Mouse (Mus musculus) CH12.LX (cell line): ENCODE measurements at regions not wholly inside any gene's neighbourhood (a gene's known extent, or its start where the extent isn't known, plus 50 kb on each side); places are given as distances from the start of the nearest gene placed in this dataset.

ENCODE experiments used
- DNase-seq: peaks from one replicate; pipeline ENCODE4 v3.0.0-alpha.2; 2013; ENCODE audit errors: extremely low read depth
- H3K27ac ChIP-seq: 2 replicates; pipeline ENCODE4 v1.5.1; 2012; ENCODE audit warnings: low read depth, mild to moderate bottlenecking, control low read depth, moderate library complexity; ENCODE audit not compliant: insufficient read depth
- H3K27me3 ChIP-seq: replicated peaks from 2 replicates; pipeline ENCODE3; 2012; ENCODE audit warnings: inconsistent platforms
- H3K36me3 ChIP-seq, 2 experiments: replicated peaks in 1 of 2; 2 replicates each; pipeline versions ENCODE3 to v1.6.1; 2012; ENCODE audit warnings: inconsistent platforms in 1 of 2, low read length in 1 of 2, mild to moderate bottlenecking in 1 of 2, mixed read lengths in 1 of 2, moderate library complexity in 1 of 2; ENCODE audit not compliant: control insufficient read depth in 1 of 2, insufficient read depth in 1 of 2
- H3K4me1 ChIP-seq, 2 experiments: 2 replicates each; pipeline ENCODE4 v1.6.1; 2012; ENCODE audit warnings: inconsistent platforms in 1 of 2, moderate library complexity in 1 of 2; ENCODE audit not compliant: insufficient read depth in 2 of 2, control insufficient read depth in 1 of 2
- H3K4me2 ChIP-seq: 2 replicates; pipeline ENCODE4 v1.6.1; 2012; ENCODE audit warnings: low read depth, mild to moderate bottlenecking, control low read depth; ENCODE audit not compliant: poor library complexity, insufficient read depth, severe bottlenecking
- H3K4me3 ChIP-seq, 3 experiments: fragments of 150-350 bp in 1 of 3; sonication (generic) in 1 of 3; replicated peaks in 1 of 3; 2 replicates each; pipeline versions ENCODE3 to v1.5.1; 2011 to 2012; ENCODE audit warnings: low read depth in 2 of 3, low read length in 2 of 3, mild to moderate bottlenecking in 2 of 3, moderate library complexity in 2 of 3, control low read depth in 1 of 3, improper control_type of control experiment in 1 of 3, inconsistent platforms in 1 of 3, mixed read lengths in 1 of 3; ENCODE audit not compliant: poor library complexity in 1 of 3
- H3K79me2 ChIP-seq: replicated peaks from 2 replicates; pipeline ENCODE4 v1.6.1; 2012; ENCODE audit warnings: mild to moderate bottlenecking, moderate library complexity; ENCODE audit not compliant: control insufficient read depth, poor library complexity, insufficient read depth, severe bottlenecking; ENCODE audit errors: extremely low read depth
- H3K9ac ChIP-seq: 2 replicates; pipeline ENCODE4 v1.6.1; 2012; ENCODE audit warnings: low read depth, mild to moderate bottlenecking, control low read depth, moderate library complexity; ENCODE audit not compliant: insufficient read depth
- H3K9me3 ChIP-seq: replicated peaks from 2 replicates; pipeline ENCODE3; 2012; ENCODE audit warnings: low read length, inconsistent platforms, mixed read lengths
- BHLHE40 ChIP-seq: IDR thresholded peaks from 2 replicates; pipeline ENCODE4 v1.6.1; 2011; ENCODE audit warnings: mild to moderate bottlenecking, low read depth, low read length, improper control_type of control experiment
- CHD1 ChIP-seq: IDR thresholded peaks from 2 replicates; pipeline ENCODE4 v1.6.1; 2012; ENCODE audit warnings: low read depth, low read length, improper control_type of control experiment, inconsistent platforms
- CHD2 ChIP-seq: IDR thresholded peaks from 2 replicates; pipeline ENCODE4 v1.6.1; 2011; ENCODE audit warnings: low read length, improper control_type of control experiment
- ELF1 ChIP-seq: IDR thresholded peaks from 2 replicates; pipeline ENCODE4 v1.6.1; 2014; ENCODE audit warnings: low read depth, mild to moderate bottlenecking, inconsistent platforms, low read length, improper control_type of control experiment
- EP300 ChIP-seq: IDR thresholded peaks from 2 replicates; pipeline ENCODE4 v1.6.1; 2011; ENCODE audit warnings: low read length, improper control_type of control experiment
- ETS1 ChIP-seq: conservative IDR thresholded peaks from 2 replicates; pipeline ENCODE4 v1.6.1; 2012; ENCODE audit warnings: low read depth, mild to moderate bottlenecking, inconsistent platforms, low read length, improper control_type of control experiment, moderate library complexity
- GABPA ChIP-seq: IDR thresholded peaks from 2 replicates; pipeline ENCODE4 v1.6.1; 2012; ENCODE audit warnings: low read depth, low read length, improper control_type of control experiment, inconsistent platforms; ENCODE audit not compliant: insufficient replicate concordance
- KAT2A ChIP-seq: IDR thresholded peaks from 2 replicates; pipeline ENCODE4 v1.6.1; 2012; ENCODE audit warnings: low read length, improper control_type of control experiment, inconsistent platforms; ENCODE audit not compliant: insufficient replicate concordance
- MAX ChIP-seq: IDR thresholded peaks from 2 replicates; pipeline ENCODE4 v1.6.1; 2011; ENCODE audit warnings: low read length, improper control_type of control experiment
- MAZ ChIP-seq: IDR thresholded peaks from 2 replicates; pipeline ENCODE4 v1.6.1; 2012; ENCODE audit warnings: low read depth, mild to moderate bottlenecking, inconsistent platforms, low read length, improper control_type of control experiment, moderate library complexity
- MEF2A ChIP-seq: IDR thresholded peaks from 2 replicates; pipeline ENCODE4 v1.6.1; 2014; ENCODE audit warnings: low read depth, mild to moderate bottlenecking, inconsistent platforms, low read length, improper control_type of control experiment, borderline replicate concordance
- NELFE ChIP-seq: IDR thresholded peaks from 2 replicates; pipeline ENCODE4 v1.6.1; 2011; ENCODE audit warnings: low read depth, low read length, improper control_type of control experiment
- PAX5 ChIP-seq: IDR thresholded peaks from 2 replicates; pipeline ENCODE4 v1.6.1; 2012; ENCODE audit warnings: low read length, inconsistent platforms, mixed read lengths
- POLR2A ChIP-seq: IDR thresholded peaks from 2 replicates; pipeline ENCODE4 v1.6.1; 2011; ENCODE audit warnings: low read depth, mild to moderate bottlenecking, improper control_type of control experiment, low read length
- RAD21 ChIP-seq: IDR thresholded peaks from 2 replicates; pipeline ENCODE4 v1.6.1; 2011; ENCODE audit warnings: low read depth, mild to moderate bottlenecking, low read length, improper control_type of control experiment, moderate library complexity
- SIN3A ChIP-seq: IDR thresholded peaks from 2 replicates; pipeline ENCODE4 v1.6.1; 2012; ENCODE audit warnings: low read length, improper control_type of control experiment, inconsistent platforms
- SMC3 ChIP-seq: IDR thresholded peaks from 2 replicates; pipeline ENCODE4 v1.6.1; 2011; ENCODE audit warnings: low read depth, low read length, improper control_type of control experiment
- UBTF ChIP-seq: IDR thresholded peaks from 2 replicates; pipeline ENCODE4 v1.6.1; 2012; ENCODE audit warnings: low read depth, mild to moderate bottlenecking, inconsistent platforms, low read length, improper control_type of control experiment, moderate library complexity
- USF1 ChIP-seq: IDR thresholded peaks from 2 replicates; pipeline ENCODE4 v1.6.1; 2014; ENCODE audit warnings: low read depth, mild to moderate bottlenecking, inconsistent platforms, low read length, improper control_type of control experiment
- ZKSCAN1 ChIP-seq: IDR thresholded peaks from 2 replicates; pipeline ENCODE4 v1.6.1; 2012; ENCODE audit warnings: low read depth, inconsistent platforms, low read length, improper control_type of control experiment, borderline replicate concordance
- ZNF384 ChIP-seq: IDR thresholded peaks from 2 replicates; pipeline ENCODE4 v1.6.1; 2012; ENCODE audit warnings: low read depth, low read length, improper control_type of control experiment, inconsistent platforms
- dilution Hi-C: fragments of 300-500 bp; cut with MboI; formaldehyde crosslinking; loops from 2 replicates; pipeline ENCODE4 v1.14.3; 2020; ENCODE audit warnings: low sequenced_read_pairs; ENCODE audit not compliant: extremely low pct_unique_long_range_greater_than_20kb, extremely low pct_ligation_motif_present
- in situ Hi-C: fragments of 300-500 bp; cut with MboI; formaldehyde crosslinking; loops from 3 replicates; pipeline ENCODE4 v1.14.3; 2019; ENCODE audit warnings: low sequenced_read_pairs, low pct_ligation_motif_present, low pct_unique_long_range_greater_than_20kb, mixed read lengths

GRCm38 (mm10) chr10:17562410-17563350, 160.3 kb upstream of the Cited2 start:
- H3K4me2 ChIP-seq: no peak overlapping the region

GRCm38 (mm10) chr10:17563351-17563749, 159.7 kb upstream of the Cited2 start:
- no peaks in the 10 kb centered on the region for H3K36me3 ChIP-seq
- DNase-seq: no peak
- no peak overlapping the region for H3K4me3 ChIP-seq
- TF ChIP-seq MAZ: no peak
- no peak for TF ChIP-seq GABPA
- no peak for TF ChIP-seq UBTF
- no peak for TF ChIP-seq RAD21
- no peak for TF ChIP-seq POLR2A
- no peak for TF ChIP-seq BHLHE40
- H3K79me2 ChIP-seq: no peaks in the 10 kb centered on the region
- H3K9ac ChIP-seq: no peak overlapping the region
- H3K4me1 ChIP-seq: peaks cover 11 to 32% of the 10 kb centered on the region in 2 experiments
- H3K4me2 ChIP-seq: no peak overlapping the region
- H3K27ac ChIP-seq: no peak overlapping the region
- no peaks in the 10 kb centered on the region for H3K27me3 ChIP-seq
- dilution Hi-C loops: no loop called here
- peaks cover 2% of the 10 kb centered on the region for H3K9me3 ChIP-seq
- in situ Hi-C loops: no loop called here

More at GRCm38 (mm10) chr10:17562410-17563350, 160.3 kb upstream of the Cited2 start:
- H3K9ac ChIP-seq: no peak overlapping the region
- in situ Hi-C loops (no loop called here), dilution Hi-C loops (no loop called here)
- DNase-seq: no peak
- peaks cover 4% of the 10 kb centered on the region for H3K9me3 ChIP-seq
- no peaks in the 10 kb centered on the region for H3K27me3 ChIP-seq
- H3K4me3 ChIP-seq: no peak overlapping the region
- H3K4me1 ChIP-seq: peaks cover 11 to 32% of the 10 kb centered on the region in 2 experiments
- H3K27ac ChIP-seq: no peak overlapping the region
- no peaks in the 10 kb centered on the region for H3K79me2 ChIP-seq
- TF ChIP-seq KAT2A (no peak), ZNF384 (no peak), ZKSCAN1 (no peak), EP300 (no peak), CHD1 (no peak), MAZ (no peak), NELFE (no peak), PAX5 (no peak), ETS1 (no peak), USF1 (no peak), SIN3A (no peak), MEF2A (no peak), UBTF (no peak), ELF1 (no peak), MAX (no peak), RAD21 (no peak), CHD2 (no peak), SMC3 (no peak)
- TF ChIP-seq, all 38 proteins: peak for 0
- H3K36me3 ChIP-seq: no peaks in the 10 kb centered on the region
